Mouse (Mus musculus) CH12.LX (cell line): Measurements from ENCODE around the gene Kirrel3. TPM values are rescaled to one million over a fixed set of nuclear protein-coding genes. Genes with fewer than 3 reads are reported as not detected.

Experiments used
- DNase-seq: peaks from one replicate; pipeline ENCODE4 v3.0.0-alpha.2; 2013; ENCODE audit errors: extremely low read depth
- H3K27ac ChIP-seq: 2 replicates; pipeline ENCODE4 v1.5.1; 2012; ENCODE audit warnings: low read depth, mild to moderate bottlenecking, control low read depth, moderate library complexity; ENCODE audit not compliant: insufficient read depth
- H3K27me3 ChIP-seq: replicated peaks from 2 replicates; pipeline ENCODE3; 2012; ENCODE audit warnings: inconsistent platforms
- H3K36me3 ChIP-seq, 2 experiments: replicated peaks in 1 of 2; 2 replicates each; pipeline versions ENCODE3 to v1.6.1; 2012; ENCODE audit warnings: inconsistent platforms in 1 of 2, low read length in 1 of 2, mild to moderate bottlenecking in 1 of 2, mixed read lengths in 1 of 2, moderate library complexity in 1 of 2; ENCODE audit not compliant: control insufficient read depth in 1 of 2, insufficient read depth in 1 of 2
- H3K4me1 ChIP-seq, 2 experiments: 2 replicates each; pipeline ENCODE4 v1.6.1; 2012; ENCODE audit warnings: inconsistent platforms in 1 of 2, moderate library complexity in 1 of 2; ENCODE audit not compliant: insufficient read depth in 2 of 2, control insufficient read depth in 1 of 2
- H3K4me2 ChIP-seq: 2 replicates; pipeline ENCODE4 v1.6.1; 2012; ENCODE audit warnings: low read depth, mild to moderate bottlenecking, control low read depth; ENCODE audit not compliant: poor library complexity, insufficient read depth, severe bottlenecking
- H3K4me3 ChIP-seq, 3 experiments: fragments of 150-350 bp in 1 of 3; sonication (generic) in 1 of 3; replicated peaks in 1 of 3; 2 replicates each; pipeline versions ENCODE3 to v1.5.1; 2011 to 2012; ENCODE audit warnings: low read depth in 2 of 3, low read length in 2 of 3, mild to moderate bottlenecking in 2 of 3, moderate library complexity in 2 of 3, control low read depth in 1 of 3, improper control_type of control experiment in 1 of 3, inconsistent platforms in 1 of 3, mixed read lengths in 1 of 3; ENCODE audit not compliant: poor library complexity in 1 of 3
- H3K79me2 ChIP-seq: replicated peaks from 2 replicates; pipeline ENCODE4 v1.6.1; 2012; ENCODE audit warnings: mild to moderate bottlenecking, moderate library complexity; ENCODE audit not compliant: control insufficient read depth, poor library complexity, insufficient read depth, severe bottlenecking; ENCODE audit errors: extremely low read depth
- H3K9ac ChIP-seq: 2 replicates; pipeline ENCODE4 v1.6.1; 2012; ENCODE audit warnings: low read depth, mild to moderate bottlenecking, control low read depth, moderate library complexity; ENCODE audit not compliant: insufficient read depth
- H3K9me3 ChIP-seq: replicated peaks from 2 replicates; pipeline ENCODE3; 2012; ENCODE audit warnings: low read length, inconsistent platforms, mixed read lengths
- BHLHE40 ChIP-seq: IDR thresholded peaks from 2 replicates; pipeline ENCODE4 v1.6.1; 2011; ENCODE audit warnings: mild to moderate bottlenecking, low read depth, low read length, improper control_type of control experiment
- CHD1 ChIP-seq: IDR thresholded peaks from 2 replicates; pipeline ENCODE4 v1.6.1; 2012; ENCODE audit warnings: low read depth, low read length, improper control_type of control experiment, inconsistent platforms
- CHD2 ChIP-seq: IDR thresholded peaks from 2 replicates; pipeline ENCODE4 v1.6.1; 2011; ENCODE audit warnings: low read length, improper control_type of control experiment
- CTCF ChIP-seq, 2 experiments: IDR thresholded peaks in 1 of 2; conservative IDR thresholded peaks in 1 of 2; 2 replicates each; pipeline ENCODE4 v1.5.1; 2011 to 2012; ENCODE audit warnings: low read depth in 2 of 2, low read length in 2 of 2, improper control_type of control experiment in 1 of 2, inconsistent platforms in 1 of 2, mild to moderate bottlenecking in 1 of 2, moderate library complexity in 1 of 2
- HCFC1 ChIP-seq: IDR thresholded peaks from 2 replicates; pipeline ENCODE4 v1.6.1; 2012; ENCODE audit warnings: low read depth, mild to moderate bottlenecking, inconsistent platforms, low read length, improper control_type of control experiment
- JUN ChIP-seq: IDR thresholded peaks from 2 replicates; pipeline ENCODE4 v1.6.1; 2011; ENCODE audit warnings: low read depth, mild to moderate bottlenecking, low read length, improper control_type of control experiment, moderate library complexity; ENCODE audit not compliant: insufficient read depth
- JUND ChIP-seq: conservative IDR thresholded peaks from 2 replicates; pipeline ENCODE4 v1.6.1; 2011; ENCODE audit warnings: low read depth, low read length, improper control_type of control experiment
- MAZ ChIP-seq: IDR thresholded peaks from 2 replicates; pipeline ENCODE4 v1.6.1; 2012; ENCODE audit warnings: low read depth, mild to moderate bottlenecking, inconsistent platforms, low read length, improper control_type of control experiment, moderate library complexity
- MYC ChIP-seq: IDR thresholded peaks from 2 replicates; pipeline ENCODE4 v1.6.1; 2011; ENCODE audit warnings: low read depth, mild to moderate bottlenecking, improper control_type of control experiment, low read length
- NELFE ChIP-seq: IDR thresholded peaks from 2 replicates; pipeline ENCODE4 v1.6.1; 2011; ENCODE audit warnings: low read depth, low read length, improper control_type of control experiment
- PAX5 ChIP-seq: IDR thresholded peaks from 2 replicates; pipeline ENCODE4 v1.6.1; 2012; ENCODE audit warnings: low read length, inconsistent platforms, mixed read lengths
- POLR2AphosphoS2 ChIP-seq: IDR thresholded peaks from 2 replicates; pipeline ENCODE4 v1.6.1; 2011; ENCODE audit warnings: low read depth, low read length, improper control_type of control experiment
- RAD21 ChIP-seq: IDR thresholded peaks from 2 replicates; pipeline ENCODE4 v1.6.1; 2011; ENCODE audit warnings: low read depth, mild to moderate bottlenecking, low read length, improper control_type of control experiment, moderate library complexity
- RCOR1 ChIP-seq: conservative IDR thresholded peaks from 2 replicates; pipeline ENCODE4 v1.6.1; 2012; ENCODE audit warnings: low read depth, mild to moderate bottlenecking, inconsistent platforms, low read length, improper control_type of control experiment
- SIN3A ChIP-seq: IDR thresholded peaks from 2 replicates; pipeline ENCODE4 v1.6.1; 2012; ENCODE audit warnings: low read length, improper control_type of control experiment, inconsistent platforms
- SMC3 ChIP-seq: IDR thresholded peaks from 2 replicates; pipeline ENCODE4 v1.6.1; 2011; ENCODE audit warnings: low read depth, low read length, improper control_type of control experiment
- TBP ChIP-seq: conservative IDR thresholded peaks from 2 replicates; pipeline ENCODE4 v1.6.1; 2011; ENCODE audit warnings: low read depth, low read length, improper control_type of control experiment
- UBTF ChIP-seq: IDR thresholded peaks from 2 replicates; pipeline ENCODE4 v1.6.1; 2012; ENCODE audit warnings: low read depth, mild to moderate bottlenecking, inconsistent platforms, low read length, improper control_type of control experiment, moderate library complexity
- USF1 ChIP-seq: IDR thresholded peaks from 2 replicates; pipeline ENCODE4 v1.6.1; 2014; ENCODE audit warnings: low read depth, mild to moderate bottlenecking, inconsistent platforms, low read length, improper control_type of control experiment
- ZKSCAN1 ChIP-seq: IDR thresholded peaks from 2 replicates; pipeline ENCODE4 v1.6.1; 2012; ENCODE audit warnings: low read depth, inconsistent platforms, low read length, improper control_type of control experiment, borderline replicate concordance
- ZNF384 ChIP-seq: IDR thresholded peaks from 2 replicates; pipeline ENCODE4 v1.6.1; 2012; ENCODE audit warnings: low read depth, low read length, improper control_type of control experiment, inconsistent platforms
- dilution Hi-C: fragments of 300-500 bp; cut with MboI; formaldehyde crosslinking; loops from 2 replicates; pipeline ENCODE4 v1.14.3; 2020; ENCODE audit warnings: low sequenced_read_pairs; ENCODE audit not compliant: extremely low pct_unique_long_range_greater_than_20kb, extremely low pct_ligation_motif_present
- in situ Hi-C: fragments of 300-500 bp; cut with MboI; formaldehyde crosslinking; loops from 3 replicates; pipeline ENCODE4 v1.14.3; 2019; ENCODE audit warnings: low sequenced_read_pairs, low pct_ligation_motif_present, low pct_unique_long_range_greater_than_20kb, mixed read lengths
- polyA plus RNA-seq: library from polyadenylated mRNA; unstranded; fragments of >175 nt; gene quantifications from 2 replicates; pipeline ENCODE4 v1.2.1, GENCODE M21; 2012; ENCODE audit warnings: low read depth; ENCODE audit not compliant: insufficient read length
- total RNA-seq, 2 experiments: library from RNA; depleted of rRNA; stranded (reverse); fragments of 300-350 nt in 1 of 2; fragments of >200 nt in 1 of 2; gene quantifications; 2 replicates each; pipeline ENCODE4 v1.2.3; 2012 to 2014

The Kirrel3 gene
- total and polyA plus RNA-seq, 3 experiments = not detected

GRCm38 (mm10) chr9:34965041-34965415 lies 479.3 kb downstream of the Kirrel3 start:
- dilution Hi-C loops (no loop called here), in situ Hi-C loops (no loop called here)
- DNase-seq = no peak
- H3K79me2 ChIP-seq = no peaks in the 10 kb centered on the region
- H3K27ac ChIP-seq = no peak overlapping the region
- H3K4me1 ChIP-seq = no peaks in the 10 kb centered on the region
- no peaks in the 10 kb centered on the region for H3K36me3 ChIP-seq
- H3K4me3 ChIP-seq = no peak overlapping the region
- H3K4me2 ChIP-seq = no peak overlapping the region
- peaks cover 75% of the 10 kb centered on the region for H3K27me3 ChIP-seq
- TF ChIP-seq POLR2AphosphoS2 (no peak), BHLHE40 (no peak), CHD2 (no peak), TBP (no peak), CTCF (conservative IDR thresholded peaks at IDR 0.05 in 1 of 2, IDR thresholded peaks at IDR 0.05 in 1 of 2; ENCODE audit: low read depth in 2 of 2, low read length in 2 of 2) (no peak), SIN3A (no peak), SMC3 (no peak)
- TF ChIP-seq, all 38 proteins: peak for 0
- no peaks in the 10 kb centered on the region for H3K9me3 ChIP-seq
- no peak overlapping the region for H3K9ac ChIP-seq

DNA sequence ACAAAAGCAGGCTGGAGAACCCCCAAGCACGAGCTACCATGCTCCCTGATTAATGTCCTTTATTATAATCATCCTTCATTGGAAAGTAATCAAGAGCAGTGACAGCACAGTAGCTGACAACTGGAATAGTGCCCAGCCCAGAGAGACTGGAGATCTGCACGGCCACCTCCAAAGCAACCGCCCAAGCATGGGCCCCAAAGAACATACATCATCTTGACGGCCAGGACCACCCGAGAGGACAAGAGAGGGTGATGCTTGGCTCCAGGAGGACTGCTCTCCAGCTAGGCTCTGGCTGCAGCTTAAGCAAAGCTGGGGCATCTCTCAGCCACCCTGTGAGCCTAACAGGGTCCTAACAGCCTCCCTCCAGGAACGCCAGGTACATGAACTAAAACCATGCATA lies 482.1 kb downstream of the Kirrel3 start:
- H3K9ac ChIP-seq = no peak overlapping the region
- TF ChIP-seq HCFC1 (no peak), CTCF (conservative IDR thresholded peaks at IDR 0.05 in 1 of 2, IDR thresholded peaks at IDR 0.05 in 1 of 2; ENCODE audit: low read depth in 2 of 2, low read length in 2 of 2) (no peak), MYC (no peak), RCOR1 (no peak), UBTF (no peak), CHD1 (no peak), SMC3 (no peak), JUN (no peak), NELFE (no peak), PAX5 (no peak), ZNF384 (no peak), SIN3A (no peak), ZKSCAN1 (no peak), RAD21 (no peak), BHLHE40 (no peak), JUND (no peak), USF1 (no peak), MAZ (no peak)
- TF ChIP-seq, all 38 proteins: peak for 0
- no peaks in the 10 kb centered on the region for H3K36me3 ChIP-seq
- dilution Hi-C loops (no loop called here), in situ Hi-C loops (no loop called here)
- peaks cover 54% of the 10 kb centered on the region for H3K27me3 ChIP-seq
- no peak for DNase-seq
- H3K4me2 ChIP-seq = no peak overlapping the region
- no peak overlapping the region for H3K4me3 ChIP-seq
- H3K9me3 ChIP-seq = no peaks in the 10 kb centered on the region
- no peaks in the 10 kb centered on the region for H3K79me2 ChIP-seq
- no peak overlapping the region for H3K27ac ChIP-seq
- peaks cover 0 to 7% of the 10 kb centered on the region in 2 experiments; a peak in 3 of 4 replicates for H3K4me1 ChIP-seq
